In the genomic region with DNA sequence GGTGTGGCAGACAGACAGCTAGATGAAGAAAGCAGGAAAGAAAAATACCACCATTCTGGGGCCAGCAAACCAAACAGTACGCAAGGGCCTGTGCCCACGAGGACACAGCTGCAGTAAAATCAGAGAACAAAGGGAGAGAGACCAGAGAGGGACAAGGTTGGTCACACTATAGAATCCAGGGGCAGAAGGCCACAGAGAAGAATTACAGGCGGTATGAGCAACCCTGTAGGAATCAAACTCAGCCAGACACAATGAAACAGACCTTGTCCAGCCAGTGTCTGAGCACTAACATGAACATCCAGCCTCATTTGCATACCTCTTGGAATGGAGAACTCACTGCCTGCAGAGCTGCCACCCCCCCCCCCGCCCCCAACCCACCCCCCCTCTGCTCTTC, we compare ENCODE assay signal across 9 mouse cellular contexts. TPM values are rescaled to one million over a fixed set of nuclear protein-coding genes. Genes with fewer than 3 reads are reported as not detected.
A peak's percentile ranks its signal among the peaks of the same experiment; 100 is the strongest.
DNase-seq lines count a peak whose midpoint lies in the region; ATAC-seq and TF ChIP-seq lines count a peak whose summit lies in the region.
"Had no signal": no experiment of that assay in that cellular context is flagged by ENCODE, and none has a peak within 500 bp of the region (broad histone marks: within the 10 kb centered on the region; RNA-seq: fewer than 3 reads in every experiment).

No protein-coding gene starts in this region.

- H3K9me3 ChIP-seq in lung, embryonic 15.5 days: no peaks in the 10 kb centered on the region
- no peaks in the 10 kb centered on the region for H3K9me3 ChIP-seq in liver, embryonic 15.5 days (replicated peaks)
- H3K9me3 ChIP-seq in stomach, embryonic 14.5 days (ENCODE audit: control insufficient read depth, low read depth, low read length): no peaks in the 10 kb centered on the region

- H3K27me3 ChIP-seq in lung, embryonic 15.5 days: peaks cover 8% of the 10 kb centered on the region
- peaks cover 26% of the 10 kb centered on the region for H3K27me3 ChIP-seq in liver, embryonic 15.5 days
- H3K27me3 ChIP-seq in stomach, embryonic 14.5 days (ENCODE audit: control insufficient read depth, insufficient read depth, low read length): peaks cover under 1% of the 10 kb centered on the region; the same call in 1 of the 2 replicates

- no peak for TF ChIP-seq POLR2A in lung, adult 2 months (IDR thresholded peaks at IDR 0.05; ENCODE audit: borderline replicate concordance, extremely low read depth, low read depth, low read length)

- H3K36me3 ChIP-seq in lung, embryonic 15.5 days: no peaks in the 10 kb centered on the region
- no peaks in the 10 kb centered on the region for H3K36me3 ChIP-seq in liver, embryonic 15.5 days (replicated peaks)
- no peaks in the 10 kb centered on the region for H3K36me3 ChIP-seq in stomach, embryonic 14.5 days (ENCODE audit: control insufficient read depth, insufficient read depth, low read length)

- WGBS in lung, embryonic 15.5 days: 24% methylated on average over 4 of the region's 4 CpGs
- WGBS in liver, embryonic 15.5 days (ENCODE audit: insufficient replicate concordance): 19% methylated on average over 4 of the region's 4 CpGs
- WGBS in stomach, embryonic 14.5 days: 29% methylated on average over 4 of the region's 4 CpGs
- 36% methylated on average over 4 of the region's 4 CpGs for WGBS in lung, adult 2 months

- peak overlapping the region; percentile 41; the same call in 1 of the 2 replicates for H3K27ac ChIP-seq in lung, embryonic 15.5 days
- H3K27ac ChIP-seq in liver, embryonic 15.5 days (replicated peaks): no peak overlapping the region
- peak overlapping the region; percentile 11; the same call in 1 of the 2 replicates for H3K27ac ChIP-seq in stomach, embryonic 14.5 days (ENCODE audit: low read length)

- peak overlapping the region; percentile 63 for H3K4me2 ChIP-seq in lung, embryonic 15.5 days
- H3K4me2 ChIP-seq in liver, embryonic 15.5 days: peak overlapping the region; percentile 45; the same call in 1 of the 2 replicates
- peak overlapping the region; percentile 42 for H3K4me2 ChIP-seq in stomach, embryonic 14.5 days (replicated peaks; ENCODE audit: low read depth, low read length)

- no peak overlapping the region for H3K9ac ChIP-seq in lung, embryonic 15.5 days
- no peak overlapping the region for H3K9ac ChIP-seq in liver, embryonic 15.5 days
- H3K9ac ChIP-seq in stomach, embryonic 14.5 days (replicated peaks; ENCODE audit: low read depth, low read length): no peak overlapping the region

- H3K4me3 ChIP-seq in lung, embryonic 15.5 days: peak overlapping the region; percentile 28; the same call in 1 of the 2 replicates
- no peak overlapping the region for H3K4me3 ChIP-seq in liver, embryonic 15.5 days (replicated peaks)
- no peak overlapping the region; the same call in 1 of the 2 replicates for H3K4me3 ChIP-seq in stomach, embryonic 14.5 days (ENCODE audit: low read depth, low read length)
- no peak overlapping the region for H3K4me3 ChIP-seq in lung, adult 2 months (replicated peaks; ENCODE audit: extremely low read depth, low read depth, low read length)

- ATAC-seq in lung, embryonic 15.5 days (ENCODE audit: borderline replicate concordance, extremely low read depth, low FRiP score, low TSS enrichment): no peak
- peak; percentile 28 for ATAC-seq in granulocyte monocyte progenitor cell, adult 5-6 weeks (replicated peaks; ENCODE audit: poor library complexity, severe bottlenecking)
- ATAC-seq in liver, embryonic 15.5 days (ENCODE audit: insufficient read depth): no peak
- ATAC-seq in stomach, embryonic 14.5 days (ENCODE audit: insufficient number of reproducible peaks, insufficient read depth, low FRiP score, low read depth): no peak

- TF ChIP-seq CTCF in lung, adult 2 months (IDR thresholded peaks at IDR 0.05; ENCODE audit: insufficient read depth, low read length): no peak

- H3K4me1 ChIP-seq in lung, embryonic 15.5 days: peaks cover 29% of the 10 kb centered on the region
- no peaks in the 10 kb centered on the region; the same call in 1 of the 2 replicates for H3K4me1 ChIP-seq in liver, embryonic 15.5 days (replicated peaks)
- peaks cover 14% of the 10 kb centered on the region; the same call in 1 of the 2 replicates for H3K4me1 ChIP-seq in stomach, embryonic 14.5 days (ENCODE audit: control insufficient read depth, insufficient read depth, low read length)
- no peaks in the 10 kb centered on the region for H3K4me1 ChIP-seq in lung, adult 2 months (ENCODE audit: control insufficient read depth, insufficient read depth, low read length)

- no peak for DNase-seq in lung, adult 18-20 months
- DNase-seq in right cerebral cortex, postnatal 10 days (ENCODE audit: low spot score in 2 of 2): no peak
- DNase-seq in urinary bladder, postnatal 4 days (ENCODE audit: low spot score in 2 of 2): no peak
- no peak for DNase-seq in lung, adult 2 months

RNA-seq across cellular contexts. Expression of gene Igfbpl1, which starts 7.9 kb away (rescaled TPM):
- 0.05 and 0.07 TPM in 2 replicates for polyA plus RNA-seq in lung, embryonic 15.5 days (2015; fragmentation: Nextera tagmentation; extraction: Ambion mirVana)
- total RNA-seq in granulocyte monocyte progenitor cell, adult 5-6 weeks (2014; fragmentation: Nextera tagmentation): not detected in 2 replicates
- total RNA-seq in granulocyte monocyte progenitor cell, adult 5-6 weeks (2017): not detected in 2 replicates
- not detected in 2 replicates for polyA plus RNA-seq in liver, embryonic 15.5 days (2015; fragmentation: Nextera tagmentation; extraction: Ambion mirVana)
- 0.48 and 1.2 TPM in 2 replicates for polyA plus RNA-seq in stomach, embryonic 14.5 days (2014; fragmentation: Nextera tagmentation; extraction: Ambion mirVana)
- polyA plus RNA-seq in lung, adult 2 months (2012; rRNA removed): 0.18 and 0.28 TPM in 2 replicates

RNA-seq across cellular contexts. Expression of gene Aldh1b1, which starts 20.0 kb away (rescaled TPM):
- 7.8 and 12.4 TPM in 2 replicates for polyA plus RNA-seq in lung, embryonic 15.5 days (2015; fragmentation: Nextera tagmentation; extraction: Ambion mirVana)
- 15.1 and 16.2 TPM in 2 replicates for total RNA-seq in granulocyte monocyte progenitor cell, adult 5-6 weeks (2014; fragmentation: Nextera tagmentation)
- 45.3 and 54.8 TPM in 2 replicates for total RNA-seq in granulocyte monocyte progenitor cell, adult 5-6 weeks (2017)
- polyA plus RNA-seq in liver, embryonic 15.5 days (2015; fragmentation: Nextera tagmentation; extraction: Ambion mirVana): 84.6 and 101 TPM in 2 replicates
- polyA plus RNA-seq in stomach, embryonic 14.5 days (2014; fragmentation: Nextera tagmentation; extraction: Ambion mirVana): 5.0 and 12.5 TPM in 2 replicates
- polyA plus RNA-seq in lung, adult 2 months (2012; rRNA removed): 3.1 and 3.9 TPM in 2 replicates

RNA-seq across cellular contexts. Expression of gene Stra6l, which starts 29.7 kb away (rescaled TPM):
- polyA plus RNA-seq in lung, embryonic 15.5 days (2015; fragmentation: Nextera tagmentation; extraction: Ambion mirVana): not detected in 2 replicates
- total RNA-seq in granulocyte monocyte progenitor cell, adult 5-6 weeks (2014; fragmentation: Nextera tagmentation): 0.69 TPM in 1 of 2 replicates, not detected in the other
- total RNA-seq in granulocyte monocyte progenitor cell, adult 5-6 weeks (2017): 0.09 and 0.10 TPM in 2 replicates
- polyA plus RNA-seq in liver, embryonic 15.5 days (2015; fragmentation: Nextera tagmentation; extraction: Ambion mirVana): 5.9 and 7.2 TPM in 2 replicates
- 0.11 and 0.12 TPM in 2 replicates for polyA plus RNA-seq in stomach, embryonic 14.5 days (2014; fragmentation: Nextera tagmentation; extraction: Ambion mirVana)
- polyA plus RNA-seq in lung, adult 2 months (2012; rRNA removed): 0.66 and 1.2 TPM in 2 replicates
- total RNA-seq: left cerebral cortex, postnatal 36 days had no signal
